Mouse (Mus musculus): ENCODE measurements around the gene Ptp4a2.

DNA sequence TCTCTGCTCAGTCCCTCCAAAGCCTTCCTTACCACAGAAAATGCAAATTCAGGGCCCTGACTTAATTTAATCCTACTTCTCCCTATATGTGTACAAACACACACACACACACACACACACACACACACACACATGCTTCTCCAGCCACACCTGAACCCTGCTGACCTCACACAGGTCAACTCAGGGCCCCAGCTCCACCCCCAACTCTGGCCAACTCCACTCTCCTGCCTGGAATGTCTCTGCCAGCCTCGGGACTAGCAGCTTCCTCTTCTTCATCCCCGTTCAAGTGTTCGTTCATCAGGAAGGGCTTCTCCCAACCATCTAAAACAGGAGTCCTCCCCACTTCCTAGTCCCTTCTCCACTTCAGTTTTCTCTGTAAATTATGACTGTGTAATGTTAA is 70.6 kb downstream of the Ptp4a2 start:
- TF ChIP-seq CTCF (IDR thresholded peaks at IDR 0.05; ENCODE audit: low read depth) (no peak), EP300 (IDR thresholded peaks at IDR 0.05; ENCODE audit: low read depth) (no peak)
